Mouse (Mus musculus) brain, embryonic 14.5 days (tissue): ENCODE measurements around the gene Kbtbd4.

ENCODE experiments used
- CTCF ChIP-seq: fragments of 200-500 bp; IDR thresholded peaks from 2 replicates; pipeline ENCODE4 v1.5.1; 2012; ENCODE audit warnings: inconsistent platforms, mild to moderate bottlenecking, moderate library complexity, borderline replicate concordance; ENCODE audit not compliant: insufficient read depth, insufficient read length; ENCODE audit errors: extremely low read depth
- POLR2A ChIP-seq: fragments of 200-500 bp; IDR thresholded peaks from 2 replicates; pipeline ENCODE4 v1.6.1; 2012; ENCODE audit warnings: mild to moderate bottlenecking, inconsistent platforms, borderline replicate concordance; ENCODE audit not compliant: poor library complexity, insufficient read depth, insufficient read length, severe bottlenecking; ENCODE audit errors: extremely low read depth

- TF ChIP-seq POLR2A (no peak), CTCF (no peak)
These were observed 26.8 kb upstream of the Kbtbd4 start for GRCm38 (mm10) chr2:90877584-90878259.
